Mouse (Mus musculus) hindbrain, embryonic 12.5 days (tissue): ENCODE data around the gene Eri3. TPM values are rescaled to one million over a fixed set of nuclear protein-coding genes. Genes with fewer than 3 reads are reported as not detected.

Source experiments
- ATAC-seq: fragments of 200-750 bp; cut with Nextera tagmentation; 2 replicates; pipeline ENCODE4 v1.8.0; 2017; ENCODE audit warnings: moderate TSS enrichment; ENCODE audit not compliant: low FRiP score
- H3K27ac ChIP-seq: fragments of 300-500 bp; sonication (generic); 2 replicates; pipeline ENCODE4 v1.5.1; 2016; ENCODE audit warnings: mild to moderate bottlenecking
- H3K27me3 ChIP-seq: fragments of 300-500 bp; sonication (generic); 2 replicates; pipeline ENCODE4 v1.6.1; 2016; ENCODE audit warnings: mild to moderate bottlenecking
- H3K36me3 ChIP-seq: fragments of 300-500 bp; sonication (generic); 2 replicates; pipeline ENCODE4 v1.6.1; 2016; ENCODE audit warnings: mild to moderate bottlenecking
- H3K4me1 ChIP-seq: fragments of 300-500 bp; sonication (generic); 2 replicates; pipeline ENCODE4 v1.6.1; 2016
- H3K4me2 ChIP-seq: fragments of 300-500 bp; sonication (generic); replicated peaks from 2 replicates; pipeline ENCODE4 v1.6.1; 2016; ENCODE audit warnings: mild to moderate bottlenecking
- H3K4me3 ChIP-seq: fragments of 300-500 bp; sonication (generic); 2 replicates; pipeline ENCODE4 v1.5.1; 2016; ENCODE audit warnings: mild to moderate bottlenecking
- H3K9ac ChIP-seq: fragments of 300-500 bp; sonication (generic); 2 replicates; pipeline ENCODE4 v1.6.1; 2016; ENCODE audit warnings: mild to moderate bottlenecking, moderate library complexity
- H3K9me3 ChIP-seq: fragments of 300-500 bp; sonication (generic); replicated peaks from 2 replicates; pipeline ENCODE4 v1.6.1; 2016; ENCODE audit warnings: mild to moderate bottlenecking
- WGBS: fragments of 180-500 bp; shearing (Covaris S2); methylation state at CpG from one replicate; pipeline ENCODE4 v1.1.7; 2016; 5-methylcytosine and 5-hydroxymethylcytosine counted together
- polyA plus RNA-seq: library from polyadenylated mRNA; unstranded; fragments of >200 nt; fragmentation: Nextera tagmentation; extraction: Ambion mirVana; gene quantifications from 2 replicates; pipeline ENCODE4 v1.2.1, GENCODE M21; 2016

The Eri3 gene
- polyA plus RNA-seq, 1 experiment from 2014 or later = 178 TPM

- H3K4me2 ChIP-seq = no peak overlapping the region
- no peak overlapping the region for H3K4me3 ChIP-seq
- no peak overlapping the region for H3K9ac ChIP-seq
- H3K27me3 ChIP-seq = no peaks in the 10 kb centered on the region
- no peak overlapping the region for H3K27ac ChIP-seq
- peak; percentile 67 for ATAC-seq
- H3K36me3 ChIP-seq = peaks cover 32% of the 10 kb centered on the region
- peaks cover 15% of the 10 kb centered on the region for H3K4me1 ChIP-seq
- 26% methylated on average over 4 of the region's 4 CpGs for WGBS
- H3K9me3 ChIP-seq = no peaks in the 10 kb centered on the region
Measured at GRCm38 (mm10) chr4:117587447-117587846, 37.3 kb downstream of the Eri3 start.

- peak overlapping the region; percentile 49; the same call in 1 of the 2 replicates for H3K27ac ChIP-seq
- peaks cover 15% of the 10 kb centered on the region for H3K4me1 ChIP-seq
- H3K9me3 ChIP-seq = no peaks in the 10 kb centered on the region
- 20% methylated on average over 8 of the region's 8 CpGs for WGBS
- ATAC-seq = no peak; the same call in 1 of the 2 replicates
- H3K9ac ChIP-seq = no peak overlapping the region
- no peak overlapping the region for H3K4me3 ChIP-seq
- H3K4me2 ChIP-seq = no peak overlapping the region
- H3K27me3 ChIP-seq = no peaks in the 10 kb centered on the region
- H3K36me3 ChIP-seq = peaks cover 32% of the 10 kb centered on the region
Measured at GRCm38 (mm10) chr4:117589081-117589660, 39.0 kb downstream of the Eri3 start.

- no peak overlapping the region for H3K4me3 ChIP-seq
- H3K36me3 ChIP-seq = peaks cover 31% of the 10 kb centered on the region
Measured at GRCm38 (mm10) chr4:117590781-117591180, 40.6 kb downstream of the Eri3 start.

GRCm38 (mm10) chr4:117592206-117592605 is 42.0 kb downstream of the Eri3 start:
- WGBS = 88% methylated on average over 5 of the region's 5 CpGs
- Histone ChIP-seq H3K9ac (no peak overlapping the region), H3K27ac (no peak overlapping the region), H3K4me2 (no peak overlapping the region), H3K9me3 (no peaks in the 10 kb centered on the region), H3K36me3 (peaks cover 32% of the 10 kb centered on the region), H3K27me3 (no peaks in the 10 kb centered on the region), H3K4me1 (peaks cover 15% of the 10 kb centered on the region), H3K4me3 (no peak overlapping the region)
- no peak for ATAC-seq

More at GRCm38 (mm10) chr4:117590781-117591180, 40.6 kb downstream of the Eri3 start:
- H3K27me3 ChIP-seq = no peaks in the 10 kb centered on the region
- H3K27ac ChIP-seq = no peak overlapping the region
- no peak overlapping the region for H3K4me2 ChIP-seq
- WGBS = 94% methylated on average over 2 of the region's 2 CpGs
- H3K9me3 ChIP-seq = no peaks in the 10 kb centered on the region
- no peak overlapping the region for H3K9ac ChIP-seq
- H3K4me1 ChIP-seq = peaks cover 15% of the 10 kb centered on the region
- no peak for ATAC-seq

- H3K27me3 ChIP-seq = no peaks in the 10 kb centered on the region
- H3K36me3 ChIP-seq = peaks cover 48% of the 10 kb centered on the region
- no peak overlapping the region for H3K27ac ChIP-seq
- peaks cover 4% of the 10 kb centered on the region; the same call in 1 of the 2 replicates for H3K4me1 ChIP-seq
- WGBS = 82% methylated on average over 10 of the region's 10 CpGs
- H3K9ac ChIP-seq = no peak overlapping the region
- H3K9me3 ChIP-seq = no peaks in the 10 kb centered on the region
- H3K4me2 ChIP-seq = no peak overlapping the region
- H3K4me3 ChIP-seq = no peak overlapping the region
- no peak for ATAC-seq
Measured at GRCm38 (mm10) chr4:117595293-117595692, 45.1 kb downstream of the Eri3 start.

- Histone ChIP-seq H3K27me3 (no peaks in the 10 kb centered on the region), H3K36me3 (peaks cover 19% of the 10 kb centered on the region), H3K9ac (no peak overlapping the region), H3K27ac (no peak overlapping the region), H3K9me3 (no peaks in the 10 kb centered on the region), H3K4me1 (peaks cover 30% of the 10 kb centered on the region), H3K4me3 (no peak overlapping the region), H3K4me2 (no peak overlapping the region)
- 61% methylated on average over 7 of the region's 7 CpGs for WGBS
- ATAC-seq = no peak
Measured at GRCm38 (mm10) chr4:117599986-117600565, 49.9 kb downstream of the Eri3 start.

- no peak overlapping the region for H3K9ac ChIP-seq
- no peaks in the 10 kb centered on the region for H3K9me3 ChIP-seq
- H3K27me3 ChIP-seq = no peaks in the 10 kb centered on the region
- H3K4me2 ChIP-seq = no peak overlapping the region
- ATAC-seq = peak; percentile 25; the same call in 1 of the 2 replicates
- H3K36me3 ChIP-seq = peaks cover 19% of the 10 kb centered on the region
- peak overlapping the region; percentile 52 for H3K27ac ChIP-seq
- 13% methylated on average over 5 of the region's 5 CpGs for WGBS
- H3K4me1 ChIP-seq = peaks cover 43% of the 10 kb centered on the region
- no peak overlapping the region for H3K4me3 ChIP-seq
Measured at GRCm38 (mm10) chr4:117601338-117601776, 51.2 kb downstream of the Eri3 start.

- Histone ChIP-seq H3K9me3 (no peaks in the 10 kb centered on the region), H3K27me3 (no peaks in the 10 kb centered on the region), H3K4me1 (peaks cover 59% of the 10 kb centered on the region), H3K9ac (peak overlapping the region; percentile 38; the same call in 1 of the 2 replicates), H3K27ac (peak overlapping the region; percentile 89), H3K4me3 (no peak overlapping the region), H3K4me2 (peak overlapping the region; percentile 22), H3K36me3 (peaks cover 4% of the 10 kb centered on the region; the same call in 1 of the 2 replicates)
- ATAC-seq = peak; percentile 63
- 20% methylated on average over 16 of the region's 16 CpGs for WGBS
Measured at GRCm38 (mm10) chr4:117605099-117605953, 55.2 kb downstream of the Eri3 start.

- H3K36me3 ChIP-seq = peaks cover 4% of the 10 kb centered on the region; the same call in 1 of the 2 replicates
- no peak overlapping the region for H3K9ac ChIP-seq
- no peaks in the 10 kb centered on the region for H3K9me3 ChIP-seq
- WGBS = 13% methylated on average over 1 of the region's 1 CpGs
- H3K4me3 ChIP-seq = no peak overlapping the region
- H3K4me1 ChIP-seq = peaks cover 56% of the 10 kb centered on the region
- peak; percentile 31; the same call in 1 of the 2 replicates for ATAC-seq
- no peaks in the 10 kb centered on the region for H3K27me3 ChIP-seq
- peak overlapping the region; percentile 89 for H3K27ac ChIP-seq
- peak overlapping the region; percentile 22; the same call in 1 of the 2 replicates for H3K4me2 ChIP-seq
Measured at GRCm38 (mm10) chr4:117605954-117606227, 55.7 kb downstream of the Eri3 start.

GRCm38 (mm10) chr4:117606831-117607610 is 56.9 kb downstream of the Eri3 start:
- Histone ChIP-seq H3K9ac (no peak overlapping the region), H3K27ac (no peak overlapping the region), H3K27me3 (no peaks in the 10 kb centered on the region), H3K9me3 (no peaks in the 10 kb centered on the region), H3K36me3 (peaks cover 6% of the 10 kb centered on the region), H3K4me1 (peaks cover 44% of the 10 kb centered on the region), H3K4me3 (no peak overlapping the region), H3K4me2 (no peak overlapping the region)
- 80% methylated on average over 5 of the region's 5 CpGs for WGBS
- no peak for ATAC-seq

- 60% methylated on average over 9 of the region's 9 CpGs for WGBS
- no peak overlapping the region for H3K4me2 ChIP-seq
- no peak overlapping the region for H3K9ac ChIP-seq
- no peaks in the 10 kb centered on the region for H3K27me3 ChIP-seq
- no peak overlapping the region for H3K4me3 ChIP-seq
- H3K4me1 ChIP-seq = peaks cover 44% of the 10 kb centered on the region
- no peak for ATAC-seq
- peaks cover 15% of the 10 kb centered on the region for H3K36me3 ChIP-seq
- H3K9me3 ChIP-seq = no peaks in the 10 kb centered on the region
- H3K27ac ChIP-seq = peak overlapping the region; percentile 60
Measured at GRCm38 (mm10) chr4:117608265-117608664, 58.1 kb downstream of the Eri3 start.
